Comparison of ENCODE assay signal across 29 mouse cellular contexts in genomic region chr9:106673860-106674259, GRCm38 (mm10). TPM values are rescaled to one million over a fixed set of nuclear protein-coding genes. Genes with fewer than 3 reads are reported as not detected.
DNase-seq lines count a peak whose midpoint lies in the region; ATAC-seq and TF ChIP-seq lines count a peak whose summit lies in the region.
"Had no signal": no experiment of that assay in that cellular context is flagged by ENCODE, and none has a peak within 500 bp of the region (broad histone marks: within the 10 kb centered on the region; RNA-seq: fewer than 3 reads in every experiment).

No protein-coding gene starts in this region.

- H3K27ac ChIP-seq in liver, embryonic 12.5 days = no peak overlapping the region
- H3K27ac ChIP-seq in liver, embryonic 14.5 days = no peak overlapping the region
- peak overlapping the region; percentile 41; the same call in 1 of the 2 replicates for H3K27ac ChIP-seq in olfactory bulb, adult 2 months (ENCODE audit: insufficient read depth, low read depth, low read length)
- H3K27ac ChIP-seq: forebrain, embryonic 15.5 days; hindbrain, embryonic 12.5 days; hindbrain, embryonic 15.5 days had no signal

- WGBS in liver, embryonic 12.5 days (ENCODE audit: insufficient replicate concordance) = 75% methylated on average over 2 of the region's 2 CpGs
- whole genome bisulfite sequencing in liver, embryonic 14.5 days (ENCODE audit: insufficient replicate concordance) = 54% methylated on average over 2 of the region's 2 CpGs
- 33% methylated on average over 2 of the region's 2 CpGs for WGBS in olfactory bulb, adult 2 months

- TF ChIP-seq CTCF in liver, embryonic 14.5 days (IDR thresholded peaks at IDR 0.05; ENCODE audit: low read depth) = no peak
- no peak for TF ChIP-seq CTCF in olfactory bulb, adult 2 months (IDR thresholded peaks at IDR 0.05; ENCODE audit: insufficient read depth, low read depth, low read length)

- peaks cover 45% of the 10 kb centered on the region for H3K36me3 ChIP-seq in liver, embryonic 12.5 days
- no peaks in the 10 kb centered on the region for H3K36me3 ChIP-seq in liver, embryonic 14.5 days (replicated peaks; ENCODE audit: control insufficient read depth, insufficient read depth, low read depth)

- H3K27me3 ChIP-seq in liver, embryonic 12.5 days (replicated peaks) = no peaks in the 10 kb centered on the region
- H3K27me3 ChIP-seq in liver, embryonic 14.5 days (ENCODE audit: control insufficient read depth, insufficient read depth, low read length) = no peaks in the 10 kb centered on the region
- H3K27me3 ChIP-seq: forebrain, embryonic 15.5 days; hindbrain, embryonic 12.5 days; hindbrain, embryonic 15.5 days had no signal

- no peak for TF ChIP-seq POLR2A in olfactory bulb, adult 2 months (IDR thresholded peaks at IDR 0.05; ENCODE audit: insufficient read depth, low read depth, low read length)

- no peak overlapping the region for H3K4me3 ChIP-seq in liver, embryonic 12.5 days
- no peak overlapping the region for H3K4me3 ChIP-seq in liver, embryonic 14.5 days (ENCODE audit: insufficient read depth in 1 of 2, low read depth in 2 of 2, low read length in 2 of 2)
- no peak overlapping the region for H3K4me3 ChIP-seq in olfactory bulb, adult 2 months (ENCODE audit: insufficient read depth, low read depth, low read length)
- H3K4me3 ChIP-seq: forebrain, embryonic 15.5 days; hindbrain, embryonic 12.5 days; hindbrain, embryonic 15.5 days had no signal

- H3K9ac ChIP-seq in liver, embryonic 12.5 days = peak overlapping the region; percentile 31; the same call in 1 of the 2 replicates
- H3K9ac ChIP-seq in liver, embryonic 14.5 days (replicated peaks) = no peak overlapping the region
- H3K9ac ChIP-seq: forebrain, embryonic 15.5 days; hindbrain, embryonic 12.5 days; hindbrain, embryonic 15.5 days had no signal

- H3K9me3 ChIP-seq in liver, embryonic 12.5 days (replicated peaks) = no peaks in the 10 kb centered on the region
- H3K9me3 ChIP-seq in liver, embryonic 14.5 days (ENCODE audit: control insufficient read depth, low read length) = no peaks in the 10 kb centered on the region
- H3K9me3 ChIP-seq: forebrain, embryonic 15.5 days; hindbrain, embryonic 12.5 days; hindbrain, embryonic 15.5 days had no signal

- peaks cover 19% of the 10 kb centered on the region for H3K4me1 ChIP-seq in liver, embryonic 12.5 days
- peaks cover 0 to 7% of the 10 kb centered on the region in 2 experiments; a peak in 1 of 4 replicates for H3K4me1 ChIP-seq in liver, embryonic 14.5 days (replicated peaks; ENCODE audit: control insufficient read depth in 2 of 2, insufficient read depth in 2 of 2, low read length in 1 of 2)
- H3K4me1 ChIP-seq in olfactory bulb, adult 2 months (ENCODE audit: control insufficient read depth, insufficient read depth, low read length) = peaks cover 61% of the 10 kb centered on the region
- H3K4me1 ChIP-seq: forebrain, embryonic 15.5 days; hindbrain, embryonic 12.5 days; hindbrain, embryonic 15.5 days had no signal

- no peak overlapping the region for H3K4me2 ChIP-seq in liver, embryonic 12.5 days
- H3K4me2 ChIP-seq in liver, embryonic 14.5 days (ENCODE audit: low read depth) = no peak overlapping the region
- H3K4me2 ChIP-seq: forebrain, embryonic 15.5 days; heart, embryonic 11.5 days; hindbrain, embryonic 12.5 days; hindbrain, embryonic 15.5 days had no signal

- ATAC-seq in liver, embryonic 12.5 days = peak; percentile 54; the same call in 1 of the 2 replicates
- ATAC-seq in liver, embryonic 14.5 days (ENCODE audit: insufficient read depth) = peak; percentile 38; the same call in 1 of the 2 replicates
- no peak for ATAC-seq in erythroid progenitor cell, adult 5-6 weeks (replicated peaks; ENCODE audit: low FRiP score, poor library complexity, severe bottlenecking)
- ATAC-seq: activated CD4-positive, CD25-positive, alpha-beta regulatory T cell, adult 4 months; CD4-positive, CD25-positive, alpha-beta regulatory T cell, adult 4 months; forebrain, embryonic 15.5 days had no signal

- no peak for TF ChIP-seq EP300 in liver, embryonic 14.5 days (IDR thresholded peaks at IDR 0.05; ENCODE audit: low read depth)

- DNase-seq in liver = no peak
- no peak for DNase-seq in liver, embryonic 14.5 days (ENCODE audit: low read depth in 3 of 3, low spot score in 3 of 3)
- DNase-seq in gastrocnemius, postnatal 25 days = no peak
- DNase-seq: adrenal gland, adult 8-10 months; adrenal gland, postnatal 36 days; cerebellum, adult 18-20 months; cerebellum, adult 9-10 months; gastrocnemius, postnatal 10 days; heart, adult 11 months had no signal

RNA-seq across cellular contexts. Expression of gene Tex264, which starts 11.9 kb away (rescaled TPM):
- polyA plus RNA-seq in liver, embryonic 12.5 days (2016; fragmentation: Nextera tagmentation; extraction: Ambion mirVana) = 16.3 and 16.5 TPM in 2 replicates
- 9.4 and 11.3 TPM in 2 replicates for polyA plus RNA-seq in liver, embryonic 14.5 days (2012; rRNA removed)
- polyA plus RNA-seq in liver, embryonic 14.5 days (2014; fragmentation: Nextera tagmentation; extraction: Ambion mirVana) = 11.5 and 12.1 TPM in 2 replicates
- polyA plus RNA-seq in olfactory bulb, adult 2 months (2012; ENCODE audit: insufficient read depth, insufficient read length, low replicate concordance, missing spikeins) = not detected in 2 replicates
- 5.0 and 12.2 TPM in 2 replicates for total RNA-seq in erythroid progenitor cell, adult 5-6 weeks (2015; ENCODE audit: low replicate concordance)
- total RNA-seq in erythroid progenitor cell, adult 5-6 weeks (2017; ENCODE audit: low replicate concordance) = 1.8 and 23.2 TPM in 2 replicates
- 10 to 100 TPM; 24.3 to 28.8 TPM for total RNA-seq in gastrocnemius, postnatal 25 days (2021)

RNA-seq across cellular contexts. Expression of gene Grm2, which starts 18.0 kb away (rescaled TPM):
- not detected in 2 replicates for polyA plus RNA-seq in liver, embryonic 12.5 days (2016; fragmentation: Nextera tagmentation; extraction: Ambion mirVana)
- 0.02 TPM in 1 of 2 replicates, not detected in the other for polyA plus RNA-seq in liver, embryonic 14.5 days (2012; rRNA removed)
- not detected in 2 replicates for polyA plus RNA-seq in liver, embryonic 14.5 days (2014; fragmentation: Nextera tagmentation; extraction: Ambion mirVana)
- polyA plus RNA-seq in olfactory bulb, adult 2 months (2012; ENCODE audit: insufficient read depth, insufficient read length, low replicate concordance, missing spikeins) = not detected in 2 replicates
- not detected in 2 replicates for total RNA-seq in erythroid progenitor cell, adult 5-6 weeks (2015; ENCODE audit: low replicate concordance)
- not detected in 2 replicates for total RNA-seq in erythroid progenitor cell, adult 5-6 weeks (2017; ENCODE audit: low replicate concordance)
- total RNA-seq in gastrocnemius, postnatal 25 days (2021) = not detected
- total RNA-seq: adrenal gland, adult 8-10 months; adrenal gland, postnatal 36 days; gastrocnemius, adult 18-20 months; gastrocnemius, postnatal 4 days; heart, adult 8-10 months; heart, postnatal 25 days; hematopoietic stem cell, adult 5-6 weeks had no signal
- polyA plus RNA-seq: C2C12; CD4-positive, CD25-positive, alpha-beta regulatory T cell, adult 4 months; heart, embryonic 11.5 days; heart, embryonic 14.5 days; heart, postnatal 0 days had no signal

RNA-seq across cellular contexts. Expression of gene Iqcf6, which starts 47.5 kb away (rescaled TPM):
- polyA plus RNA-seq in liver, embryonic 12.5 days (2016; fragmentation: Nextera tagmentation; extraction: Ambion mirVana) = not detected in 2 replicates
- not detected in 2 replicates for polyA plus RNA-seq in liver, embryonic 14.5 days (2012; rRNA removed)
- polyA plus RNA-seq in liver, embryonic 14.5 days (2014; fragmentation: Nextera tagmentation; extraction: Ambion mirVana) = not detected in 2 replicates
- not detected in 2 replicates for polyA plus RNA-seq in olfactory bulb, adult 2 months (2012; ENCODE audit: insufficient read depth, insufficient read length, low replicate concordance, missing spikeins)
- not detected in 2 replicates for total RNA-seq in erythroid progenitor cell, adult 5-6 weeks (2015; ENCODE audit: low replicate concordance)
- total RNA-seq in erythroid progenitor cell, adult 5-6 weeks (2017; ENCODE audit: low replicate concordance) = not detected in 2 replicates
- not detected for total RNA-seq in gastrocnemius, postnatal 25 days (2021)
- total RNA-seq: adrenal gland, adult 8-10 months; adrenal gland, postnatal 36 days; gastrocnemius, adult 18-20 months; gastrocnemius, postnatal 10 days; gastrocnemius, postnatal 4 days; heart, adult 8-10 months; heart, postnatal 25 days; hematopoietic stem cell, adult 5-6 weeks had no signal
- polyA plus RNA-seq: activated CD4-positive, CD25-positive, alpha-beta regulatory T cell, adult 4 months; C2C12; CD4-positive, CD25-positive, alpha-beta regulatory T cell, adult 4 months; embryonic facial prominence, embryonic 11.5 days; embryonic facial prominence, embryonic 14.5 days; forebrain, embryonic 11.5 days; forebrain, embryonic 15.5 days; heart, embryonic 11.5 days; heart, embryonic 14.5 days; heart, postnatal 0 days; hindbrain, embryonic 12.5 days; hindbrain, embryonic 15.5 days had no signal

Comparison
In these comparisons a context has a peak if more than half of its experiments do, and no peak if none do; other contexts are left out.
1. RNA of gene Tex264, which starts 11.9 kb away (polyA plus RNA-seq): 16.3 to 16.5 TPM in liver, embryonic 12.5 days and 9.4 to 12.1 TPM in liver, embryonic 14.5 days; not detected in olfactory bulb, adult 2 months; every median in the first group is over 10 times any median in the second.